Mouse (Mus musculus) lung, postnatal 10 days (tissue): Measurements from ENCODE around the gene Gm14434.
"Not testable (repeated sequence)": the region's sequence is repeated elsewhere in the genome, so short reads cannot be mapped to it uniquely, and the experiment has no call there.

ENCODE experiments used
- DNase-seq: peaks from one replicate; pipeline ENCODE4 v3.0.0; 2021

Gm14434 gene

DNA sequence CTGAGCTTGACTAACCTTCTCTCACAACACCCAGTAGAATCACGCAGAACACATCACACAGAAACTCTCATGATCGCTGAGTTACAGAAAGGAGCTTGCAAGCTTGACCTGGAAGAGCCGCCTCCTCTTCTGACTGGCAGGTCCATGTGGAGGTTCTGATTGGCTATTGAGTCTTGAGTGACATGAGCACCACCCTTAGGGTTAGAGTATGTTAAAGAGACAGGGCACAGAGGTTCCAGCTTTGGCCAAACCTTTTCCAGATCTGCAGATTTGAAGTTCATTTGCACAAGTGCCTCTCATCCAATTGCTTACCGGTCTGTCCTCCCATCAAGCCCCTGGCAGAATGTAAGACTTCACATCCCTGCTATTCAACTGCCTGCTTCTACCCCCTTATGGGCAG, at the start of gene Gm14434:
Gene Gm14434, minus strand, starts transcription at position 101 of the 400 bp plus-strand sequence.
- DNase-seq = not testable (repeated sequence)

DNA sequence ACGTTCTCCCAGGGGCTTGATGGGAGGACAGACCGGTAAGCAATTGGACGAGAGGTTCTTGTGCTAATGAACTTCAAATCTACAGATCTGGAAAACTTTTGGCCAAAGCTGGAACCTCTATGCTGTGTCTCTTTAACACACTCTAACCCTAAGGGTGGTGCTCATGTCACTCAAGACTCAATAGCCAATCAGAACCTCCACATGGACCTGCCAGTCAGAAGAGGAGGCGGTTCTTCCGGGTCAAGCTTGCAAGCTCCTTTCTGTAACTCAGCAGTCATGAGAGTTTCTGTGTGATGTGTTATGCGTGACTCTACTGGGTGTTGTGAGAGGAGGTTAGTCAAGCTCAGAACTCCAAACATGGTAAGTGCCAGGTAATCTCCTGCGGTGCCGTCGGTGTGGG, 34.2 kb upstream of the Gm14434 start, which contains the start of gene Zfp967:
Gene Zfp967, plus strand, starts transcription at position 301 of the 400 bp plus-strand sequence.
- DNase-seq = not testable (repeated sequence)

DNA sequence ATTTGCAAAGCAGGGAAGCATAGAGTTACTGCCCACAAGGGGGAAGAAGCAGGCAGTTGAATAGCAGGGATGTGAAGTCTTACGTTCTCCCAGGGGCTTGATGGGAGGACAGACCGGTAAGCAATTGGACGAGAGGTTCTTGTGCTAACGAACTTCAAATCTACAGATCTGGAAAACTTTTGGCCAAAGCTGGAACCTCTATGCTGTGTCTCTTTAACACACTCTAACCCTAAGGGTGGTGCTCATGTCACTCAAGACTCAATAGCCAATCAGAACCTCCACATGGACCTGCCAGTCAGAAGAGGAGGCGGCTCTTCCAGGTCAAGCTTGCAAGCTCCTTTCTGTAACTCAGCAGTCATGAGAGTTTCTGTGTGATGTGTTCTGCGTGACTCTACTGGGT, 63.3 kb downstream of the Gm14434 start, which contains the start of gene Gm14435:
Gene Gm14435, plus strand, starts transcription at position 301 of the 400 bp plus-strand sequence.
- DNase-seq = not testable (repeated sequence)
